Mouse (Mus musculus) liver, adult 2 months (tissue): ENCODE data around the gene Aldh1a1.

Experiments used
- CTCF ChIP-seq: fragments of 200-500 bp; IDR thresholded peaks from 2 replicates; pipeline ENCODE4 v1.5.1; 2011; ENCODE audit warnings: low read depth, low read length, control low read depth
- POLR2A ChIP-seq: fragments of 200-500 bp; IDR thresholded peaks from 2 replicates; pipeline ENCODE4 v1.6.1; 2011; ENCODE audit warnings: low read length, control low read depth; ENCODE audit not compliant: insufficient read depth; ENCODE audit errors: extremely low read depth

- TF ChIP-seq CTCF (no peak), POLR2A (no peak)
Measured at GRCm38 (mm10) chr19:20623416-20623815, 130.9 kb downstream of the Aldh1a1 start.
